Mouse (Mus musculus) erythroid progenitor cell, adult 5-6 weeks (primary cell): ENCODE measurements around the gene Abcc8. TPM values are rescaled to one million over a fixed set of nuclear protein-coding genes. Genes with fewer than 3 reads are reported as not detected.

Experiments used
- ATAC-seq: replicated peaks from 2 replicates; pipeline ENCODE4 v1.8.0; 2016; ENCODE audit warnings: moderate number of reproducible peaks, mild to moderate bottlenecking, moderate TSS enrichment, inconsistent platforms; ENCODE audit not compliant: poor library complexity, low FRiP score, severe bottlenecking
- total RNA-seq, 2 experiments: library from RNA; stranded (forward) in 1 of 2; stranded (reverse) in 1 of 2; fragments of 150-400 nt in 1 of 2; fragments of 186-747, 209-891 nt in 1 of 2; gene quantifications; 2 replicates each; pipeline versions ENCODE4 v1.2.3 to v1.2.4; 2015 to 2017; ENCODE audit warnings: low replicate concordance in 2 of 2

Abcc8 gene
- total RNA-seq, 2 experiments from 2014 or later: not detected

- ATAC-seq: no peak
Observed at GRCm38 (mm10) chr7:46161615-46162014, 18.2 kb downstream of the Abcc8 start.

GRCm38 (mm10) chr7:46157746-46158145, 22.1 kb downstream of the Abcc8 start:
- no peak for ATAC-seq

- no peak for ATAC-seq
Observed at GRCm38 (mm10) chr7:46154498-46155488, 25.0 kb downstream of the Abcc8 start.

- ATAC-seq: no peak
Observed at GRCm38 (mm10) chr7:46152819-46153351, 26.9 kb downstream of the Abcc8 start.

GRCm38 (mm10) chr7:46147417-46147816, 32.4 kb downstream of the Abcc8 start:
- ATAC-seq: no peak

GRCm38 (mm10) chr7:46146675-46147308, 33.0 kb downstream of the Abcc8 start:
- no peak for ATAC-seq

- no peak for ATAC-seq
Observed at GRCm38 (mm10) chr7:46144061-46144460, 35.8 kb downstream of the Abcc8 start.

- no peak for ATAC-seq
Observed at GRCm38 (mm10) chr7:46138329-46138930, 41.4 kb downstream of the Abcc8 start.

GRCm38 (mm10) chr7:46133858-46134257, 46.0 kb downstream of the Abcc8 start:
- ATAC-seq: no peak

GRCm38 (mm10) chr7:46132229-46132628, 47.6 kb downstream of the Abcc8 start:
- ATAC-seq: no peak

- no peak for ATAC-seq
Observed at GRCm38 (mm10) chr7:46131806-46132205, 48.0 kb downstream of the Abcc8 start.

GRCm38 (mm10) chr7:46131266-46131665, 48.6 kb downstream of the Abcc8 start:
- no peak for ATAC-seq

GRCm38 (mm10) chr7:46130723-46131122, 49.1 kb downstream of the Abcc8 start:
- no peak for ATAC-seq

- no peak for ATAC-seq
Observed at GRCm38 (mm10) chr7:46129463-46130179, 50.2 kb downstream of the Abcc8 start.

GRCm38 (mm10) chr7:46128196-46128595, 51.6 kb downstream of the Abcc8 start:
- ATAC-seq: 0 out of 2 replicates have a peak, but pooled peaks have one; percentile 47

- no peak for ATAC-seq
Observed at GRCm38 (mm10) chr7:46125340-46125739, 54.5 kb downstream of the Abcc8 start.

GRCm38 (mm10) chr7:46124460-46124859, 55.4 kb downstream of the Abcc8 start:
- ATAC-seq: no peak

GRCm38 (mm10) chr7:46122964-46123363, 56.9 kb downstream of the Abcc8 start:
- no peak for ATAC-seq

- ATAC-seq: no peak
Observed at GRCm38 (mm10) chr7:46117035-46117434, 62.8 kb downstream of the Abcc8 start.
